Mouse (Mus musculus) liver, postnatal 0 days (tissue): Measurements from ENCODE around the gene Spata31d1b. TPM values are rescaled to one million over a fixed set of nuclear protein-coding genes. Genes with fewer than 3 reads are reported as not detected.

Experiments
- ATAC-seq: fragments of 200-750 bp; cut with Nextera tagmentation; 2 replicates; pipeline ENCODE4 v1.8.0; 2017; ENCODE audit warnings: mild to moderate bottlenecking, moderate library complexity
- DNase-seq: peaks from one replicate; pipeline ENCODE4 v3.0.0-alpha.2; 2016
- H3K27ac ChIP-seq: fragments of 300-500 bp; sonication (generic); 2 replicates; pipeline ENCODE4 v1.5.1; 2014; ENCODE audit warnings: antibody characterized with exemption, moderate library complexity, mild to moderate bottlenecking, low read depth
- H3K27me3 ChIP-seq: fragments of 300-500 bp; sonication (generic); 2 replicates; pipeline ENCODE4 v1.6.1; 2014; ENCODE audit warnings: low read length, control low read depth, mixed read lengths; ENCODE audit not compliant: insufficient read depth
- H3K36me3 ChIP-seq: fragments of 300-500 bp; sonication (generic); replicated peaks from 2 replicates; pipeline ENCODE4 v1.6.1; 2014; ENCODE audit warnings: mild to moderate bottlenecking, control low read depth, low read length, moderate library complexity, mixed read lengths; ENCODE audit not compliant: insufficient read depth
- H3K4me1 ChIP-seq: fragments of 300-500 bp; sonication (generic); 2 replicates; pipeline ENCODE4 v1.6.1; 2014; ENCODE audit warnings: antibody characterized with exemption, mild to moderate bottlenecking, control low read depth; ENCODE audit not compliant: insufficient read depth
- H3K4me2 ChIP-seq: fragments of 300-500 bp; sonication (generic); 2 replicates; pipeline ENCODE4 v1.6.1; 2014; ENCODE audit warnings: low read depth, mild to moderate bottlenecking, low read length, moderate library complexity, mixed read lengths
- H3K4me3 ChIP-seq: fragments of 300-500 bp; sonication (generic); 2 replicates; pipeline ENCODE4 v1.5.1; 2014; ENCODE audit warnings: low read depth, low read length
- H3K9ac ChIP-seq: fragments of 300-500 bp; sonication (generic); replicated peaks from 2 replicates; pipeline ENCODE4 v1.6.1; 2014; ENCODE audit warnings: mild to moderate bottlenecking, moderate library complexity
- H3K9me3 ChIP-seq: fragments of 300-500 bp; sonication (generic); 2 replicates; pipeline ENCODE4 v1.6.1; 2016; ENCODE audit warnings: mild to moderate bottlenecking, control low read depth, low read length, mixed read lengths
- CTCF ChIP-seq: sonication (generic); IDR thresholded peaks from 2 replicates; pipeline ENCODE4 v1.5.1; 2016; ENCODE audit warnings: antibody characterized with exemption, low read depth
- EP300 ChIP-seq: IDR thresholded peaks from 2 replicates; pipeline ENCODE4 v1.6.1; 2016; ENCODE audit warnings: antibody characterized with exemption, low read depth, mild to moderate bottlenecking
- WGBS: fragments of 180-500 bp; shearing (Covaris S2); extraction: QIAGEN DNeasy Blood & Tissue Kit; methylation state at CpG from one replicate; pipeline ENCODE4 v1.1.7; 2014; ENCODE audit not compliant: insufficient replicate concordance; 5-methylcytosine and 5-hydroxymethylcytosine counted together
- polyA plus RNA-seq: library from polyadenylated mRNA; unstranded; fragments of >200 nt; fragmentation: Nextera tagmentation; extraction: Ambion mirVana; gene quantifications from 2 replicates; pipeline ENCODE4 v1.2.1, GENCODE M21; 2015

Gene Spata31d1b
- polyA plus RNA-seq, 1 experiment from 2014 or later = not detected

DNA sequence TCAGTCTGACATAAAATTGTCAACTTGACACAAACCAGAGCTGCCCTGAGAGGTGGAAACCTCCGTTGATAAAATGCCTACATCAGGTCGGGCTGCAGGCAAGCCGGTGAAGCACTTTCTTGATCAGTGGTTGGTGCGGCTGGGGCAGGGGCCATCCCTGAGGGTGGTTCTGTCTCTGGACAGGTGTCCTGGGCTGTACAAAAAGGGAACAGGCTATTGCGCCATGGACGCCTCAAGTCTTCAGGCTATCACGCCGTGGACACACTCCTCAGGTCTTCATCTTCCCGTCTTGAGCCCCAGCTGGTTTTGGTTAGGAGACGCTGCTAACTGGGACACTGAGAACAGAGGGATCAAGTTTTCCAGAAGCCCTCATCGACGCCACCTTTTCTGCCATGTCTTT is 38.2 kb downstream of the Spata31d1b start:
- Histone ChIP-seq H3K27ac (no peak overlapping the region), H3K9me3 (no peaks in the 10 kb centered on the region), H3K4me3 (no peak overlapping the region), H3K36me3 (peaks cover 10% of the 10 kb centered on the region), H3K27me3 (no peaks in the 10 kb centered on the region), H3K9ac (no peak overlapping the region), H3K4me2 (no peak overlapping the region), H3K4me1 (no peaks in the 10 kb centered on the region)
- DNase-seq (no peak), ATAC-seq (no peak)
- no peak for TF ChIP-seq CTCF
- WGBS = 73% methylated on average over 12 of the region's 12 CpGs

DNA sequence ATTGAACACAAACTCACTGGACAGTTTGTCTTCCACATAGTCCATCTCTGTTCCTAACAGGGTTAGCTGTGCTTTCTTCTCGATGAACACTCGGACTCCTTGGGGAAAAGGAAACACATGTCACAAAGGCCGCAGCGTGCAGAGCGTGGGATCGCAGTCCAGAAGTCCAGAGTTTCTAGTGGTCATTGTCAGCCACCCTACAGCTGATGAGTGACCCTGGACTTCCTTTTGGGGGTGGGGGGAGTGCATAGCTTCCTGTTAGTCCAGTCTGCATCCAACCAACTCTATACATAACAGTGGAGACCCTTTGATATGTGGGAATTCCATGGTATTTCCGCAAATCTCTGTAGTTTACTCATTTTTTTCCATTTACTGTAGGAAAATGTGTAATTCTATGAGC is 44.8 kb downstream of the Spata31d1b start:
- Histone ChIP-seq H3K27ac (no peak overlapping the region), H3K4me1 (no peaks in the 10 kb centered on the region; the same call in 1 of the 2 replicates), H3K9ac (no peak overlapping the region), H3K4me2 (no peak overlapping the region), H3K9me3 (no peaks in the 10 kb centered on the region), H3K36me3 (peaks cover 61% of the 10 kb centered on the region), H3K27me3 (no peaks in the 10 kb centered on the region), H3K4me3 (no peak overlapping the region)
- no peak for DNase-seq
- TF ChIP-seq EP300 (no peak), CTCF (no peak)
- 85% methylated on average over 7 of the region's 7 CpGs for WGBS
- peak; percentile 55 for ATAC-seq

GRCm38 (mm10) chr13:59762791-59763190 is 50.7 kb downstream of the Spata31d1b start:
- no peak for DNase-seq
- H3K36me3 ChIP-seq = peaks cover 68% of the 10 kb centered on the region
- peaks cover 38% of the 10 kb centered on the region for H3K4me1 ChIP-seq
- H3K9me3 ChIP-seq = no peaks in the 10 kb centered on the region
- H3K4me3 ChIP-seq = no peak overlapping the region
- H3K4me2 ChIP-seq = peak overlapping the region; percentile 49
- peak overlapping the region; percentile 61 for H3K27ac ChIP-seq
- no peaks in the 10 kb centered on the region for H3K27me3 ChIP-seq
- no peak overlapping the region for H3K9ac ChIP-seq
- peak; percentile 78 for ATAC-seq
- 59% methylated on average over 7 of the region's 7 CpGs for WGBS
- TF ChIP-seq EP300 (peak; percentile 64), CTCF (no peak)

- DNase-seq (peak; percentile 38), ATAC-seq (no peak)
- Histone ChIP-seq H3K4me1 (peaks cover 54% of the 10 kb centered on the region), H3K9ac (peak overlapping the region; percentile 87), H3K27me3 (no peaks in the 10 kb centered on the region), H3K27ac (peak overlapping the region; percentile 50), H3K4me3 (peak overlapping the region; percentile 85), H3K4me2 (peak overlapping the region; percentile 68), H3K9me3 (no peaks in the 10 kb centered on the region), H3K36me3 (peaks cover 30% of the 10 kb centered on the region)
- TF ChIP-seq EP300 = peak; percentile 16; the same call in 1 of the 2 replicates
- TF ChIP-seq CTCF = no peak
- 60% methylated on average over 11 of the region's 11 CpGs for WGBS
Measured at GRCm38 (mm10) chr13:59766786-59767515, 54.9 kb downstream of the Spata31d1b start.

- peak overlapping the region; percentile 68 for H3K4me2 ChIP-seq
- peaks cover 30% of the 10 kb centered on the region for H3K36me3 ChIP-seq
- H3K9me3 ChIP-seq = no peaks in the 10 kb centered on the region
- peak overlapping the region; percentile 87 for H3K9ac ChIP-seq
- peak overlapping the region; percentile 85 for H3K4me3 ChIP-seq
- no peak for TF ChIP-seq CTCF
- TF ChIP-seq EP300 = no peak
- ATAC-seq (no peak), DNase-seq (no peak)
- peak overlapping the region; percentile 99 for H3K27ac ChIP-seq
- no peaks in the 10 kb centered on the region for H3K27me3 ChIP-seq
- WGBS = 17% methylated on average over 13 of the region's 13 CpGs
- peaks cover 46% of the 10 kb centered on the region for H3K4me1 ChIP-seq
Measured at GRCm38 (mm10) chr13:59768531-59768930, 56.4 kb downstream of the Spata31d1b start.

Other genes with a start within 250 kb of the Spata31d1b start
- gene Agtpbp1, start 127.1 kb upstream of the Spata31d1b start, polyA plus RNA-seq = 5.4 and 6.4 TPM in 2 replicates
- 22.9 and 32.5 TPM in 2 replicates for gene Naa35, start 127.0 kb upstream of the Spata31d1b start, polyA plus RNA-seq
- 10.3 and 13.0 TPM in 2 replicates for gene Golm1, start 36.5 kb upstream of the Spata31d1b start, polyA plus RNA-seq
- gene 4921517D22Rik, start 18.2 kb upstream of the Spata31d1b start, polyA plus RNA-seq = not detected in 2 replicates
- 0.02 and 0.15 TPM in 2 replicates for gene Spata31d1a, start 2.0 kb upstream of the Spata31d1b start, polyA plus RNA-seq
- not detected in 2 replicates for gene Spata31d1d, start 19.5 kb downstream of the Spata31d1b start, polyA plus RNA-seq
- gene 1700014D04Rik, start 34.5 kb downstream of the Spata31d1b start, polyA plus RNA-seq = not detected in 2 replicates
- gene Isca1, start 57.5 kb downstream of the Spata31d1b start, polyA plus RNA-seq = 135 and 137 TPM in 2 replicates
- gene Gm49354, start 70.0 kb downstream of the Spata31d1b start, polyA plus RNA-seq = not detected in 2 replicates
- gene Tut7, start 110.9 kb downstream of the Spata31d1b start, polyA plus RNA-seq = 33.8 and 37.6 TPM in 2 replicates